Mouse (Mus musculus) intestine, embryonic 16.5 days (tissue): ENCODE data around the gene Sema4a. TPM values are rescaled to one million over a fixed set of nuclear protein-coding genes. Genes with fewer than 3 reads are reported as not detected.

Experiments used
- ATAC-seq: fragments of 200-750 bp; cut with Nextera tagmentation; 2 replicates; pipeline ENCODE4 v1.8.0; 2017; ENCODE audit warnings: moderate TSS enrichment, moderate library complexity
- H3K27ac ChIP-seq: fragments of 300-500 bp; sonication (generic); 2 replicates; pipeline ENCODE4 v1.5.1; 2014; ENCODE audit warnings: mild to moderate bottlenecking, low read length
- H3K27me3 ChIP-seq: fragments of 300-500 bp; sonication (generic); replicated peaks from 2 replicates; pipeline ENCODE4 v1.6.1; 2014; ENCODE audit warnings: low read length, control low read depth, mixed read lengths; ENCODE audit not compliant: control insufficient read depth, insufficient read depth
- H3K36me3 ChIP-seq: fragments of 300-500 bp; sonication (generic); 2 replicates; pipeline ENCODE4 v1.6.1; 2014; ENCODE audit warnings: low read length, control low read depth; ENCODE audit not compliant: control insufficient read depth, insufficient read depth
- H3K4me1 ChIP-seq: fragments of 300-500 bp; sonication (generic); 2 replicates; pipeline ENCODE4 v1.6.1; 2014; ENCODE audit warnings: low read length, control low read depth, mixed read lengths; ENCODE audit not compliant: control insufficient read depth, insufficient read depth
- H3K4me2 ChIP-seq: fragments of 300-500 bp; sonication (generic); 2 replicates; pipeline ENCODE4 v1.6.1; 2014; ENCODE audit warnings: low read depth, low read length, control low read depth
- H3K4me3 ChIP-seq: fragments of 300-500 bp; sonication (generic); 2 replicates; pipeline ENCODE4 v1.5.1; 2014; ENCODE audit warnings: mild to moderate bottlenecking, low read length
- H3K9ac ChIP-seq: fragments of 300-500 bp; sonication (generic); 2 replicates; pipeline ENCODE4 v1.6.1; 2014; ENCODE audit warnings: low read depth, low read length
- H3K9me3 ChIP-seq: fragments of 300-500 bp; sonication (generic); 2 replicates; pipeline ENCODE4 v1.6.1; 2016; ENCODE audit warnings: low read length, control low read depth; ENCODE audit not compliant: control insufficient read depth
- WGBS: fragments of 180-500 bp; shearing (Covaris S2); extraction: QIAGEN DNeasy Blood & Tissue Kit; methylation state at CpG from one replicate; pipeline ENCODE4 v1.1.7; 2014; 5-methylcytosine and 5-hydroxymethylcytosine counted together
- polyA plus RNA-seq: library from polyadenylated mRNA; unstranded; fragments of >200 nt; fragmentation: Nextera tagmentation; extraction: Ambion mirVana; gene quantifications from 2 replicates; pipeline ENCODE4 v1.2.1, GENCODE M21; 2015

The Sema4a gene
- polyA plus RNA-seq, 1 experiment from 2014 or later: 60.9 TPM

GRCm38 (mm10) chr3:88425708-88426420, 35.1 kb downstream of the Sema4a start:
- no peak overlapping the region for H3K9ac ChIP-seq
- WGBS: 81% methylated on average over 10 of the region's 10 CpGs

GRCm38 (mm10) chr3:88425330-88425689, 35.7 kb downstream of the Sema4a start:
- Histone ChIP-seq H3K27ac (peak overlapping the region; percentile 40; the same call in 1 of the 2 replicates), H3K4me3 (peak overlapping the region; percentile 29; the same call in 1 of the 2 replicates), H3K4me2 (peak overlapping the region; percentile 44), H3K36me3 (0 out of 2 replicates have a peak, but pooled peaks cover 4% of the 10 kb centered on the region), H3K9ac (peak overlapping the region; percentile 45; the same call in 1 of the 2 replicates), H3K4me1 (peaks cover 28% of the 10 kb centered on the region), H3K9me3 (no peaks in the 10 kb centered on the region), H3K27me3 (no peaks in the 10 kb centered on the region)
- 19% methylated on average over 2 of the region's 2 CpGs for WGBS
- no peak for ATAC-seq

More at GRCm38 (mm10) chr3:88425708-88426420, 35.1 kb downstream of the Sema4a start:
- Histone ChIP-seq H3K36me3 (0 out of 2 replicates have a peak, but pooled peaks cover under 1% of the 10 kb centered on the region), H3K4me3 (no peak overlapping the region), H3K27me3 (no peaks in the 10 kb centered on the region), H3K9me3 (no peaks in the 10 kb centered on the region), H3K27ac (no peak overlapping the region; the same call in 1 of the 2 replicates), H3K4me1 (peaks cover 28% of the 10 kb centered on the region), H3K4me2 (peak overlapping the region; percentile 44)
- ATAC-seq: no peak

GRCm38 (mm10) chr3:88424605-88425329, 36.2 kb downstream of the Sema4a start, which contains the start of gene Slc25a44:
TSS of gene Slc25a44 (minus strand) at chr3:88425139.
- no peaks in the 10 kb centered on the region for H3K27me3 ChIP-seq
- 0 out of 2 replicates have a peak, but pooled peaks cover 4% of the 10 kb centered on the region for H3K36me3 ChIP-seq
- no peaks in the 10 kb centered on the region for H3K9me3 ChIP-seq
- H3K4me1 ChIP-seq: peaks cover 28% of the 10 kb centered on the region
- H3K27ac ChIP-seq: peak within 1 kb of the TSS; percentile 40; the same call in 1 of the 2 replicates
- peak; percentile 97 for ATAC-seq
- H3K9ac ChIP-seq: peak within 1 kb of the TSS; percentile 79
- peak within 1 kb of the TSS; percentile 85 for H3K4me3 ChIP-seq
- WGBS: 1% methylated on average over 35 of the region's 35 CpGs
- H3K4me2 ChIP-seq: peak within 1 kb of the TSS; percentile 84

- Histone ChIP-seq H3K4me1 (peaks cover 28% of the 10 kb centered on the region), H3K9me3 (no peaks in the 10 kb centered on the region), H3K9ac (peak overlapping the region; percentile 30), H3K36me3 (peaks cover 9% of the 10 kb centered on the region; the same call in 1 of the 2 replicates), H3K27ac (peak overlapping the region; percentile 12), H3K27me3 (no peaks in the 10 kb centered on the region), H3K4me3 (no peak overlapping the region), H3K4me2 (no peak overlapping the region)
- ATAC-seq: peak; percentile 54
- WGBS: 33% methylated on average over 9 of the region's 9 CpGs
Observed at GRCm38 (mm10) chr3:88422020-88422720, 38.8 kb downstream of the Sema4a start.

GRCm38 (mm10) chr3:88420771-88421170, 40.2 kb downstream of the Sema4a start:
- Histone ChIP-seq H3K4me1 (peaks cover 34% of the 10 kb centered on the region), H3K27ac (no peak overlapping the region), H3K27me3 (no peaks in the 10 kb centered on the region), H3K4me2 (no peak overlapping the region), H3K36me3 (peaks cover 13% of the 10 kb centered on the region), H3K9me3 (no peaks in the 10 kb centered on the region), H3K9ac (no peak overlapping the region), H3K4me3 (no peak overlapping the region)
- WGBS: 94% methylated on average over 19 of the region's 19 CpGs
- ATAC-seq: no peak

GRCm38 (mm10) chr3:88418016-88418415, 43.0 kb downstream of the Sema4a start:
- Histone ChIP-seq H3K9me3 (no peaks in the 10 kb centered on the region), H3K9ac (no peak overlapping the region), H3K4me3 (no peak overlapping the region), H3K4me2 (no peak overlapping the region), H3K36me3 (peaks cover 13% of the 10 kb centered on the region), H3K4me1 (peaks cover 27% of the 10 kb centered on the region), H3K27ac (no peak overlapping the region), H3K27me3 (no peaks in the 10 kb centered on the region)
- WGBS: 78% methylated on average over 6 of the region's 6 CpGs
- ATAC-seq: no peak

- peaks cover 16% of the 10 kb centered on the region for H3K4me1 ChIP-seq
- peaks cover 11% of the 10 kb centered on the region for H3K36me3 ChIP-seq
- no peak overlapping the region for H3K4me3 ChIP-seq
- no peaks in the 10 kb centered on the region for H3K27me3 ChIP-seq
- WGBS: 47% methylated on average over 4 of the region's 4 CpGs
- ATAC-seq: peak; percentile 54
- H3K9ac ChIP-seq: 0 out of 2 replicates have a peak overlapping the region, but pooled peaks have one; percentile 34
- H3K4me2 ChIP-seq: no peak overlapping the region
- no peaks in the 10 kb centered on the region for H3K9me3 ChIP-seq
- peak overlapping the region; percentile 57 for H3K27ac ChIP-seq
Observed at GRCm38 (mm10) chr3:88415668-88416067, 45.3 kb downstream of the Sema4a start.

- Histone ChIP-seq H3K27ac (no peak overlapping the region), H3K36me3 (peaks cover 5% of the 10 kb centered on the region), H3K27me3 (no peaks in the 10 kb centered on the region), H3K4me3 (no peak overlapping the region), H3K9me3 (no peaks in the 10 kb centered on the region), H3K4me2 (no peak overlapping the region), H3K9ac (no peak overlapping the region), H3K4me1 (peaks cover 31% of the 10 kb centered on the region)
- WGBS: 83% methylated on average over 11 of the region's 11 CpGs
- no peak for ATAC-seq
Observed at GRCm38 (mm10) chr3:88412636-88413035, 48.3 kb downstream of the Sema4a start.

- WGBS: 72% methylated on average over 4 of the region's 4 CpGs
- no peak for ATAC-seq
- Histone ChIP-seq H3K4me1 (peaks cover 36% of the 10 kb centered on the region), H3K27me3 (no peaks in the 10 kb centered on the region), H3K36me3 (peaks cover 4% of the 10 kb centered on the region; the same call in 1 of the 2 replicates), H3K9me3 (no peaks in the 10 kb centered on the region), H3K4me2 (no peak overlapping the region), H3K27ac (peak overlapping the region; percentile 25), H3K4me3 (no peak overlapping the region), H3K9ac (no peak overlapping the region)
Observed at GRCm38 (mm10) chr3:88411681-88412080, 49.3 kb downstream of the Sema4a start.
